In genomic region chr9:74101591-74101990, GRCm38 (mm10) we compare ENCODE assay signal across 22 mouse cellular contexts. TPM values are rescaled to one million over a fixed set of nuclear protein-coding genes. Genes with fewer than 3 reads are reported as not detected.
"Had no signal": no experiment of that assay in that cellular context is flagged by ENCODE, and none has a peak within 500 bp of the region (broad histone marks: within the 10 kb centered on the region; RNA-seq: fewer than 3 reads in every experiment).

No protein-coding gene starts in this region.

- H3K9ac ChIP-seq: limb, embryonic 12.5 days; limb, embryonic 15.5 days; liver, embryonic 13.5 days had no signal

- H3K36me3 ChIP-seq: limb, embryonic 12.5 days; limb, embryonic 15.5 days; liver, embryonic 13.5 days had no signal

- H3K4me3 ChIP-seq: left cerebral cortex, adult 2 months; limb, embryonic 12.5 days; limb, embryonic 15.5 days; liver, embryonic 13.5 days had no signal

- ATAC-seq: hindbrain, postnatal 0 days; inflammation-experienced regulatory T-cells, adult 6 months; intestine, embryonic 16.5 days had no signal

- H3K27ac ChIP-seq: hindbrain, postnatal 0 days; left cerebral cortex, adult 2 months; limb, embryonic 12.5 days; limb, embryonic 15.5 days; liver, embryonic 13.5 days had no signal

- H3K4me1 ChIP-seq: limb, embryonic 12.5 days; limb, embryonic 15.5 days; liver, embryonic 13.5 days had no signal

- H3K9me3 ChIP-seq: limb, embryonic 12.5 days; limb, embryonic 15.5 days; liver, embryonic 13.5 days had no signal

- H3K27me3 ChIP-seq: limb, embryonic 12.5 days; limb, embryonic 15.5 days; liver, embryonic 13.5 days had no signal

- DNase-seq: layer of hippocampus, postnatal 36 days; left cerebral cortex, postnatal 4 days; liver, embryonic 13.5 days; lung, adult 2 months; lung, postnatal 14 days; lung, postnatal 4 days; midbrain, embryonic 14.5 days; thymus, adult 18-20 months; thymus, postnatal 36 days had no signal

- H3K4me2 ChIP-seq: limb, embryonic 12.5 days; limb, embryonic 15.5 days; liver, embryonic 13.5 days; midbrain, embryonic 11.5 days had no signal

RNA-seq across cellular contexts. Expression of gene Wdr72, which starts 8.6 kb away (rescaled TPM):
- total RNA-seq: left cerebral cortex, postnatal 10 days; megakaryocyte progenitor cell, adult 5-6 weeks; megakaryocyte-erythroid progenitor cell, adult 5-6 weeks had no signal
- polyA plus RNA-seq: inflammation-experienced regulatory T-cells, adult 6 months; large intestine, adult 2 months; small intestine, adult 2 months; spleen, adult 2 months had no signal
